Mouse (Mus musculus) kidney, adult 2 months (tissue): ENCODE results near the gene Wrap53. TPM values are rescaled to one million over a fixed set of nuclear protein-coding genes. Genes with fewer than 3 reads are reported as not detected.
"Not testable (repeated sequence)": the region's sequence is repeated elsewhere in the genome, so short reads cannot be mapped to it uniquely, and the experiment has no call there.

Experiments used
- DNase-seq: peaks from one replicate; pipeline ENCODE4 v3.0.0; 2021
- H3K27ac ChIP-seq: fragments of 200-500 bp; 2 replicates; pipeline ENCODE4 v1.5.1; 2012; ENCODE audit warnings: low read depth, low read length, control low read depth, inconsistent platforms; ENCODE audit not compliant: insufficient read depth
- H3K27me3 ChIP-seq: fragments of 200-500 bp; replicated peaks from 2 replicates; pipeline ENCODE4 v1.6.1; 2012; ENCODE audit warnings: mild to moderate bottlenecking, moderate library complexity, low read length, inconsistent platforms; ENCODE audit not compliant: control insufficient read depth, insufficient read depth
- H3K36me3 ChIP-seq: fragments of 200-500 bp; 2 replicates; pipeline ENCODE4 v1.6.1; 2012; ENCODE audit warnings: mild to moderate bottlenecking, moderate library complexity, low read length, inconsistent platforms; ENCODE audit not compliant: control insufficient read depth, insufficient read depth
- H3K4me1 ChIP-seq: fragments of 200-500 bp; 2 replicates; pipeline ENCODE4 v1.6.1; 2011; ENCODE audit warnings: low read length; ENCODE audit not compliant: control insufficient read depth, insufficient read depth
- H3K4me3 ChIP-seq: fragments of 200-500 bp; 2 replicates; pipeline ENCODE4 v1.5.1; 2011; ENCODE audit warnings: mild to moderate bottlenecking, low read depth, low read length, control low read depth; ENCODE audit not compliant: insufficient read depth
- CTCF ChIP-seq: fragments of 200-500 bp; conservative IDR thresholded peaks from 2 replicates; pipeline ENCODE4 v1.5.1; 2011; ENCODE audit warnings: low read depth, mild to moderate bottlenecking, control low read depth, low read length, moderate library complexity, mixed read lengths; ENCODE audit not compliant: insufficient read depth, insufficient read length
- POLR2A ChIP-seq: fragments of 200-500 bp; IDR thresholded peaks from one replicate; pipeline ENCODE4 v1.6.1; 2011; ENCODE audit warnings: low read depth, low read length, control low read depth
- WGBS: fragments of 180-500 bp; shearing (Covaris S2); methylation state at CpG from one replicate; pipeline ENCODE4 v1.1.7; 2018; 5-methylcytosine and 5-hydroxymethylcytosine counted together
- polyA plus RNA-seq: library from polyadenylated mRNA; depleted of rRNA; stranded (reverse); fragments of >200 nt; gene quantifications from 2 replicates; pipeline ENCODE4 v1.2.3, GENCODE M21; 2012

Wrap53 gene
- polyA plus RNA-seq, 1 experiment = 20.7 TPM

DNA sequence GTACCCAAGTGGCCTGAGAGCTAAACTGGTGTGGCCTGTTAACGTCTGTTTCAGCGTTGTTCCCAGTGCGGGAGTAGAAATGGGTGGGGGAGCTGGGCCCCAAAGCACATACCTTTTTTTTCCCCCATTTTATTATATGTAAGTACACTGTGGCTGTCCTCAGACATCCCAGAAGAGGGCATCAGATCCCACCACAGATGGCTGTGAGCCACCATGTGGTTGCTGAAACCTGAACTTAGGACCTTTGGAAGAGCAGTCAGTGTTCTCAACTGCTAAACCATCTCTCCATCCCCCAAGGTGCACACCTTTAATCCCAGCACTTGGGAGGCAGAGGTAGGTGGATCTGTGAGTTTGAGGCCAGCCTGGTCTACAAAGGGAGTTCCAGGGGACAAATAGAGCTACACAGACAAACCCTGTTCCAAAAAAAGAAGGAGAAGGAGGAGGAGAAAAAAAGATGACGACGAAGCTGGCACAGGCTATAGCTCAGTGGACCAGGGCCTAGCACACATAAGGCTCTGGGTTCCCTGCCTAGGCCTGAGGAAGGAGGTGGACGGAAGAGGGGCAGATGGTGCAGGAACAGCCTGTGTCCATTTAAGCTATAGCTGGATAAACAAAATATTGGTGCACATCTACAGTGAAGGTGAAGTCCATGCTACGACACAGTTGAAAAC, 47.4 kb downstream of the Wrap53 start:
- TF ChIP-seq CTCF = no peak
- no peak for TF ChIP-seq POLR2A
- Histone ChIP-seq H3K36me3 (no peaks in the 10 kb centered on the region), H3K4me3 (no peak overlapping the region), H3K27ac (no peak overlapping the region), H3K27me3 (no peaks in the 10 kb centered on the region), H3K4me1 (no peaks in the 10 kb centered on the region)
- WGBS = 85% methylated on average over 7 of the region's 7 CpGs
- peak; percentile 19 for DNase-seq

DNA sequence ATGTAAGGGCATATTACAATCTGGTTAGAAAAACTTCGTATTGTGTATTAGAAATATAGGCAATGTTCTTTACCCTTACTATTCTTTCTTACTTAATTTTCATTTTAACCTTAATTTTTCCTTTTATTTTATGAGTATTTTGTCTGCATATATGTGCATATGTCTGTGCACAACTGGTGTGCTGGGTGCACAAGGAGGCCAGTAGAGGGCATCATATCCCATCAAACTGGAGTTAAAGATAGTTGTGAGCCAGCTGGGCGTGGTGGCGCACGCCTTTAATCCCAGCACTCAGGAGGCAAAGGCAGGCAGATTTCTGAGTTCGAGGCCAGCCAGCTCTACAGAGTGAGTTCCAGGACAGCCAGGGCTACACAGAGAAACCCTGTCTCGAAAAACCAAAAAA, 49.3 kb downstream of the Wrap53 start:
- H3K27me3 ChIP-seq, H3K4me1 ChIP-seq, H3K4me3 ChIP-seq, H3K27ac ChIP-seq, DNase-seq, H3K36me3 ChIP-seq: not testable (repeated sequence)
- 90% methylated on average over 6 of the region's 6 CpGs for WGBS
- peak; percentile 37; the same call in 1 of the 2 replicates for TF ChIP-seq CTCF

DNA sequence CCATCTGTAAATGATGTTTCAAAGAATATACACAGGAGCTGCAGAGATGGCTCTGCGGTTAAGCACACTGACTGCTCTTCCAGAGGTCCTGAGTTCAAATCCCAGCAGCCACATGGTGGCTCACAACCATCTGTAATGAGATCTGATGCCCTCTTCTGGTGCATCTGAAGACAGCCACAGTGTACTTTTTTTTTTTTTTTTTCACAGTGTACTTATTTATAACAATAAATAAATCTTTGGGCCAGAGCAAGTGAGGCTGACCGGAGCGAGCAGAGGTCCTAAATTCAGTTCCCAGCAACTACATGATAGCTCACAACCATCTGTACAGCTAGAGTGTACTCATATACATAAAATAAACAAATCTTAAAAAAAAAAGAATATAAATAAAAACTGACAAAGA, 49.8 kb downstream of the Wrap53 start:
- WGBS = 86% methylated on average over 3 of the region's 3 CpGs
- not testable (repeated sequence) for DNase-seq, H3K27ac ChIP-seq, H3K27me3 ChIP-seq, H3K4me1 ChIP-seq, H3K36me3 ChIP-seq, H3K4me3 ChIP-seq

DNA sequence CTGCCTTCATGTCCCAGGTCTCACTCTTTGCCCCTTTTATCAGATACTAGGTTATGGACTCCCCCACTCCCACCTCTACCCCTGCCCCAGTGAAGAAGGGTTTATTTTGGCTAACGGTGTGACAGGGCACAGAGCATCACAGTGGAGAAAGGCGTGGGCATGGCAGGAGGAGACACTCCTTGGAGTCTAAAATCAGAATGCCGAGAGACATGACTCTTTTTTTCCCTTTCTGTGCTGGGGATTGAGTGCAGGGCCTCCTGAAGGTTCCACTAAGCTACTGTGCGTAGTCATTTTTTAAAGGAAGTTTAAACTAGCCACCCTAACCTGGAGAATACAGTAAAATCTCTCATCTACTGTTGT, 52.0 kb downstream of the Wrap53 start:
- DNase-seq = no peak
- H3K4me1 ChIP-seq = no peaks in the 10 kb centered on the region
- no peak overlapping the region for H3K27ac ChIP-seq
- no peaks in the 10 kb centered on the region for H3K27me3 ChIP-seq
- no peak overlapping the region for H3K4me3 ChIP-seq
- H3K36me3 ChIP-seq = no peaks in the 10 kb centered on the region
- 95% methylated on average over 4 of the region's 4 CpGs for whole genome bisulfite sequencing
- TF ChIP-seq POLR2A (no peak), CTCF (no peak)

DNA sequence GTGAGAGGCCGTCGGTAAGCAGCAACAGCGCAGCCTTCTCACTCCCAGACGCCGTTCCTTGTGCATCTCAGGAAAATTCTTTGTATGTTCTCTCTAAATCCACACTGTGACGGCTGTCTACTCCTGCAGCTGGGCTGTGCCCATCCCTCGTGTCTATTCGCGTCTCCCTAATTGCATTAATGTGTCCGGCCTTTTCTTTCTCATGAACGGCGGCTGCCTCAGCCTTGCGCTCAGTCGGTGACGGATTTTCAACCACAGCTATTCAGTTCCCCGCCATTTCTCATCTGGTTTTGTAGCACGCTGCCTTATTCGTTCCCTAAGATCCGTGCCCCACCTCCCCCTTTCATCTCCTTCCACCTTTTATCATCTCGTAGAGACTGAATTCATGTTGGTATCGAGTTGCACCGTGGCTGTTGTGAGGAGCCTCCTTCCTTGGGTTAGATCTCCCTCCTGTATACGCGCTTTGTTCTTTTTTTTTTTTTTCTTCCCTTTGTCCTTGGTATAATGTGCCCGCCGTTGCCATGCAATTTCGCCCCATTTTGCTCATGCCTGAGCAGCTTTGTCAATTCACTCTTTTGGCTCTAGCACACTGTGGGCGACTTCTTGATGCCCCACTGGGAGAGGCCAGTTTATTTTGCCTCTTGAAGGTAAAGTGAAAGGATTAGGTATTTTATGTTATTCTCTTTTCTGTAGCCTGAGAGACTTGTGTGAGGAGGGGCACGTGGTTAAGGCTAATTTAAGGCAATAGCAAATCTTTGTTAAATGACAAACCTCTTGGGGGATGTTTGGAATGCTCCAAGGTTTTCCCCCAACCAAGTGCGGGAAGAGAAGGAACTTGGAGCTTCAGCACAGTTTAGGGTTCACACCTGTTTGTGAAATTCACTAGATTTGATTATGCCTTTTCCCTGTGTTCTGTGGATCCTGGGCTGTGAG, 52.7 kb downstream of the Wrap53 start:
- Histone ChIP-seq H3K4me3 (no peak overlapping the region), H3K4me1 (no peaks in the 10 kb centered on the region), H3K27me3 (no peaks in the 10 kb centered on the region), H3K27ac (no peak overlapping the region), H3K36me3 (no peaks in the 10 kb centered on the region)
- 28% methylated on average over 30 of the region's 30 CpGs for WGBS
- DNase-seq = no peak
- TF ChIP-seq POLR2A = no peak
- TF ChIP-seq CTCF = no peak

DNA sequence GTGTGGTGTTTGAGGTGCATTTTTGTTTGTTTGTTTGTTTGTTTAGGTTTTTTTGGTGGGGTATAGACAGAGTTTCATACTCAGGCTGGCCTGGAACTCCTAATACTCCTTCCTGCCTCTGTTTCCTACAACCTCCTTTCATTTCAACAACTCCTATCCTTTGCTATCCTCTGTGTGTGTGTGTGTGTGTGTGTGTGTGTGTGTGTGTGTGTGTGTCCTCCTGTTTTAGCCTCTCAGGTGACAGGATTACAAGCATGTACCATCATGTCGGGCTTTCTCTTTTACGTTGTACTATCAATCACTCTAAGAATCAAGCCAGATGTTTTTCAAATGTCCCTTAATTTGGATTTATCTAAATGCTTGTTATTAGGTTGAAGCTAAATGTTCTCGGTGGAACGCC, 53.4 kb downstream of the Wrap53 start:
- WGBS = 48% methylated on average over 4 of the region's 4 CpGs
- Histone ChIP-seq H3K27me3 (no peaks in the 10 kb centered on the region), H3K4me3 (no peak overlapping the region), H3K36me3 (no peaks in the 10 kb centered on the region), H3K27ac (no peak overlapping the region), H3K4me1 (no peaks in the 10 kb centered on the region)
- TF ChIP-seq POLR2A = no peak
- TF ChIP-seq CTCF = no peak
- no peak for DNase-seq

DNA sequence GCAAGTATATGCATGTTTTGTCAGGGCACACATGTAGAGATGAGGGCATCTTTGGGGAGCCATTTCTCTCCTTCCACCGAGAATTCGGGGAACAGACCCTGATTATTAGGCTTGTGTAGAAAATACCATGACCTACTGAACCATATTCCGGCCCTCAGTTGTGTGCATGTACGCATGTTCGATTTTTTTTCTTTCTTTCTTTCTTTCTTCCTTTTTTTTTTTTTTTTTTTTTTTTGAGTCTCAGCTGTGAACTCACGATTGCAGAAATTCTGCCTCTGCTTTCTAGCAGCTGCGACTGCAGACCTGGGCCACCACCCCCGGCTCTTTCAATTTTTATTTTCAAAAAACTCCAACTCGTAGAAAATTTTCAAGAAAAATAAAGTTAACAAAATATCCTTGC, 54.4 kb downstream of the Wrap53 start:
- no peaks in the 10 kb centered on the region for H3K36me3 ChIP-seq
- no peak overlapping the region for H3K27ac ChIP-seq
- no peak for TF ChIP-seq CTCF
- no peak for TF ChIP-seq POLR2A
- H3K4me3 ChIP-seq = no peak overlapping the region
- no peak for DNase-seq
- no peaks in the 10 kb centered on the region for H3K27me3 ChIP-seq
- H3K4me1 ChIP-seq = no peaks in the 10 kb centered on the region
- WGBS = 92% methylated on average over 9 of the region's 9 CpGs
